Mouse (Mus musculus) forebrain, embryonic 15.5 days (tissue): ENCODE data around the gene Pold2. TPM values are rescaled to one million over a fixed set of nuclear protein-coding genes. Genes with fewer than 3 reads are reported as not detected.

Source experiments
- ATAC-seq: fragments of 200-750 bp; cut with Nextera tagmentation; replicated peaks from 2 replicates; pipeline ENCODE4 v1.8.0; 2017; ENCODE audit warnings: mild to moderate bottlenecking, moderate TSS enrichment, moderate library complexity
- H3K27ac ChIP-seq: fragments of 300-500 bp; sonication (generic); replicated peaks from 2 replicates; pipeline ENCODE4 v1.5.1; 2015; ENCODE audit warnings: mild to moderate bottlenecking, inconsistent platforms
- H3K27me3 ChIP-seq: fragments of 300-500 bp; sonication (generic); 2 replicates; pipeline ENCODE4 v1.6.1; 2015; ENCODE audit warnings: inconsistent platforms
- H3K36me3 ChIP-seq: fragments of 300-500 bp; sonication (generic); 2 replicates; pipeline ENCODE4 v1.6.1; 2015; ENCODE audit warnings: mild to moderate bottlenecking, inconsistent platforms
- H3K4me1 ChIP-seq: fragments of 300-500 bp; sonication (generic); 2 replicates; pipeline ENCODE4 v1.6.1; 2015; ENCODE audit warnings: inconsistent platforms
- H3K4me2 ChIP-seq: fragments of 300-500 bp; sonication (generic); replicated peaks from 2 replicates; pipeline ENCODE4 v1.6.1; 2015; ENCODE audit warnings: mild to moderate bottlenecking, inconsistent platforms
- H3K4me3 ChIP-seq: fragments of 300-500 bp; sonication (generic); 2 replicates; pipeline ENCODE4 v1.5.1; 2015; ENCODE audit warnings: mild to moderate bottlenecking, inconsistent platforms
- H3K9ac ChIP-seq: fragments of 300-500 bp; sonication (generic); replicated peaks from 2 replicates; pipeline ENCODE4 v1.6.1; 2015; ENCODE audit warnings: mild to moderate bottlenecking, inconsistent platforms
- H3K9me3 ChIP-seq: fragments of 300-500 bp; sonication (generic); 2 replicates; pipeline ENCODE4 v1.6.1; 2016; ENCODE audit warnings: inconsistent platforms
- WGBS: fragments of 180-500 bp; shearing (Covaris S2); methylation state at CpG from one replicate; pipeline ENCODE4 v1.1.7; 2015; ENCODE audit warnings: mixed read lengths; 5-methylcytosine and 5-hydroxymethylcytosine counted together
- polyA plus RNA-seq: library from polyadenylated mRNA; unstranded; fragments of >200 nt; fragmentation: Nextera tagmentation; extraction: Ambion mirVana; gene quantifications from 2 replicates; pipeline ENCODE4 v1.2.1, GENCODE M21; 2015

Pold2 gene
- polyA plus RNA-seq: 72.6 and 76.4 TPM in 2 replicates

- Histone ChIP-seq H3K9me3 (no peaks in the 10 kb centered on the region), H3K4me3 (peak within 1 kb of the TSS; percentile 78), H3K27me3 (no peaks in the 10 kb centered on the region), H3K4me2 (peak within 1 kb of the TSS; percentile 63), H3K9ac (peak within 1 kb of the TSS; percentile 60), H3K36me3 (peaks cover 10% of the 10 kb centered on the region; the same call in 1 of the 2 replicates), H3K27ac (peak within 1 kb of the TSS; percentile 85), H3K4me1 (peaks cover 25% of the 10 kb centered on the region)
- peak; percentile 99 for ATAC-seq
- WGBS: under 1% methylated on average over 52 of the region's 52 CpGs
These were observed at the start of gene Pold2 for GRCm38 (mm10) chr11:5877921-5878526. Pold2 (minus strand) TSS chr11:5878292.

GRCm38 (mm10) chr11:5926696-5927220, 48.7 kb upstream of the Pold2 start:
- no peaks in the 10 kb centered on the region for H3K9me3 ChIP-seq
- no peaks in the 10 kb centered on the region for H3K27me3 ChIP-seq
- H3K4me2 ChIP-seq: no peak overlapping the region
- H3K27ac ChIP-seq: no peak overlapping the region
- H3K36me3 ChIP-seq: no peaks in the 10 kb centered on the region
- no peak for ATAC-seq
- H3K4me1 ChIP-seq: no peaks in the 10 kb centered on the region
- no peak overlapping the region for H3K4me3 ChIP-seq
- no peak overlapping the region for H3K9ac ChIP-seq
- 81% methylated on average over 3 of the region's 3 CpGs for WGBS

GRCm38 (mm10) chr11:5924699-5925098, 46.6 kb upstream of the Pold2 start:
- H3K27me3 ChIP-seq: no peaks in the 10 kb centered on the region
- H3K9ac ChIP-seq: no peak overlapping the region
- no peak overlapping the region for H3K27ac ChIP-seq
- no peaks in the 10 kb centered on the region for H3K36me3 ChIP-seq
- no peaks in the 10 kb centered on the region for H3K9me3 ChIP-seq
- H3K4me1 ChIP-seq: no peaks in the 10 kb centered on the region
- 48% methylated on average over 8 of the region's 8 CpGs for WGBS
- no peak overlapping the region for H3K4me3 ChIP-seq
- no peak overlapping the region for H3K4me2 ChIP-seq
- ATAC-seq: no peak

DNA sequence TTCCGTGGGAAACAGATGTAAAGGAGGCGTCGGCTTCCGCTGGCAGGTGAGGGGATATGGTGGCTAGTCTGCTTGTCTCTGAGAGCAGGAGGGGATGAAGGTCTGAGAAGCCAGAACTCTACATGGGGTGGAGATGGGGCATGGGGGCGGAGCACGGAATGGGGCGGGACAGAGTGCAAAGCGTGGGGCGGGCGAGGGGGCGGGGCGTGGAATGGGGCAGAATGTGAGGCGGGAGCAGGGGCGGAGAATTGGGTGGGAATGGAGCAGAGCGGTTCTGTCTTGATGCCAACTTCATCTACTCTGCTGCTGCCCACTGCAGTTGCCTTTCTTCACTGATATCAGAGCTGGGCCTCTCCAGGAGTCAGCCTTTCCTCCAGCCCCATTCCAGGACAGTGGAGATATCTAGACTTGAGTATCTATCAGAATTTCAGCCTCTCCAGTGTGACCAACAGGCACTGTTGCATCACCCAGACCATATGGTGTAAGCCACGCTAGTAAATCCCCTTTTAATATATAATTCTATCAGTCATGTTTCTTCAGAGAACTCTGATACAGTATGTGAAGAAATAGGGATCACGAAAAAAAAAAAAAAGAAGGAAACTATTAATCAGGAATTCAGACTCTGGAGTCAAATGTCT, 42.4 kb upstream of the Pold2 start:
- no peak overlapping the region for H3K4me2 ChIP-seq
- ATAC-seq: no peak
- no peaks in the 10 kb centered on the region for H3K9me3 ChIP-seq
- no peaks in the 10 kb centered on the region for H3K4me1 ChIP-seq
- no peaks in the 10 kb centered on the region for H3K36me3 ChIP-seq
- no peak overlapping the region for H3K27ac ChIP-seq
- no peaks in the 10 kb centered on the region for H3K27me3 ChIP-seq
- WGBS: 38% methylated on average over 17 of the region's 17 CpGs
- no peak overlapping the region for H3K9ac ChIP-seq
- no peak overlapping the region for H3K4me3 ChIP-seq

DNA sequence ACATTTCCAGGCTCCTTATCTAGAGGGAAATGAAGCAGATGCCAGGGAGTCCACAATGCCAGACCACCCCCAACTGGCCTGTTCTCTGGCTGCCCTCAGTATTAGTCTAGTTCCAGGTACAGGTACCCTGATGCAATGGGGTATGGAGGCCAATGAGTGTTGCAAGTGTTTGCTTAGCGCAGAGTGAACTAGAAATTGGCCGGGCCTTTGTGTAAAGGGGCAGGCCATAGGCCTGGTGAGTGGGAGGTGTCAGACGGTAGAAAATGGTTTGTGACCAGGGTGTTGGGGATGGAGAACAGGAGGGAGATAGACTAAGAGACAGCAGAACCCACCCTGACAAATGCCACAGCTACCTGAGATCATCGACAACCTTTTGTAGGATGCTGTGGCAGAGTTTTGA, 41.5 kb upstream of the Pold2 start:
- Histone ChIP-seq H3K4me2 (no peak overlapping the region), H3K9ac (no peak overlapping the region), H3K4me1 (no peaks in the 10 kb centered on the region), H3K27ac (no peak overlapping the region), H3K27me3 (no peaks in the 10 kb centered on the region), H3K36me3 (no peaks in the 10 kb centered on the region), H3K9me3 (no peaks in the 10 kb centered on the region), H3K4me3 (no peak overlapping the region)
- no peak for ATAC-seq
- 93% methylated on average over 4 of the region's 4 CpGs for WGBS

GRCm38 (mm10) chr11:5918111-5918510, 40.0 kb upstream of the Pold2 start:
- no peak overlapping the region for H3K9ac ChIP-seq
- 81% methylated on average over 2 of the region's 2 CpGs for WGBS
- no peaks in the 10 kb centered on the region for H3K4me1 ChIP-seq
- no peaks in the 10 kb centered on the region for H3K9me3 ChIP-seq
- H3K4me2 ChIP-seq: no peak overlapping the region
- no peak overlapping the region for H3K4me3 ChIP-seq
- no peaks in the 10 kb centered on the region for H3K36me3 ChIP-seq
- H3K27me3 ChIP-seq: no peaks in the 10 kb centered on the region
- no peak overlapping the region for H3K27ac ChIP-seq
- no peak for ATAC-seq

GRCm38 (mm10) chr11:5916178-5916548, 38.1 kb upstream of the Pold2 start:
- Histone ChIP-seq H3K9ac (no peak overlapping the region), H3K27me3 (no peaks in the 10 kb centered on the region), H3K27ac (no peak overlapping the region), H3K4me2 (no peak overlapping the region), H3K4me1 (no peaks in the 10 kb centered on the region), H3K36me3 (no peaks in the 10 kb centered on the region), H3K9me3 (no peaks in the 10 kb centered on the region), H3K4me3 (no peak overlapping the region)
- ATAC-seq: no peak
- 77% methylated on average over 8 of the region's 8 CpGs for WGBS

DNA sequence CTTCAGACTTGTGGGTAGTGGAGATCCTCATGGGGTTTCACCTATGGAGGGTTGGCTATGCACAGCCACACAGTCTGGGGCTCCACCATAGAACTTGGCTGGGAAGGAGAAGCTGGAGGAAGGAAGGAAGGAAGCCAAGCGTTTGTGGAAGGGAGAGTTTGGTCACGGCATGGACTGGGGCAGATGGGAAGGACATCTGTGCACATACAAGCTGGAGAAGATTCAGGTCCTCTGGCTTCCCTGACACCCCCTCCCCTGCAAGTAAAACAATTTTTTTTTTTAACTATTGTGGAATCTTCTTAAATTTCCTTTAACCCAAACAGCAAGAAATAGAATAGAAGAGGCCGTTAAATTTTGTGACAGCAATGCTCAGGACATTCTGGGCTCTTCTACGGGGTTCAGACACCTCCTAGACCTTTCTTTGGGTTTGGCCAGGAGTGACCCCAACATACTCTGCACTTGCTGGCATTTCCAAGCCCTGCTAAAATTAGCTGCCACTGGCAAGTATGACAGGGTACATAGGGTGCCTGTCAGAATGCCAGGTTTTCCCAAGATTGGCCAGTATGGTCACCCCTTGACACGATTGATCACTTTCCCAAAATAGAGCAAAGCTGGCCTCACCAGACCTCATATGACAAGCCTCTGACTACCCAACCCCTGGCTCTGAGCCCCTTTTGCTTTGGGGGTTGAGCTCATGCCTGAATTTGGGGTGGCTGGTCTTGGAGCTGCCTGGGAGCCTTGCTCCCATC, 37.5 kb upstream of the Pold2 start:
- H3K4me3 ChIP-seq: no peak overlapping the region
- no peak overlapping the region for H3K9ac ChIP-seq
- no peaks in the 10 kb centered on the region for H3K27me3 ChIP-seq
- ATAC-seq: no peak
- no peaks in the 10 kb centered on the region for H3K9me3 ChIP-seq
- H3K4me2 ChIP-seq: no peak overlapping the region
- H3K36me3 ChIP-seq: no peaks in the 10 kb centered on the region
- no peaks in the 10 kb centered on the region for H3K4me1 ChIP-seq
- WGBS: 83% methylated on average over 5 of the region's 5 CpGs
- no peak overlapping the region for H3K27ac ChIP-seq

GRCm38 (mm10) chr11:5914940-5915339, 36.8 kb upstream of the Pold2 start:
- Histone ChIP-seq H3K36me3 (no peaks in the 10 kb centered on the region), H3K27me3 (no peaks in the 10 kb centered on the region), H3K9ac (no peak overlapping the region), H3K27ac (no peak overlapping the region), H3K4me1 (no peaks in the 10 kb centered on the region), H3K4me3 (no peak overlapping the region), H3K4me2 (no peak overlapping the region), H3K9me3 (no peaks in the 10 kb centered on the region)
- WGBS: 58% methylated on average over 5 of the region's 5 CpGs
- ATAC-seq: no peak

DNA sequence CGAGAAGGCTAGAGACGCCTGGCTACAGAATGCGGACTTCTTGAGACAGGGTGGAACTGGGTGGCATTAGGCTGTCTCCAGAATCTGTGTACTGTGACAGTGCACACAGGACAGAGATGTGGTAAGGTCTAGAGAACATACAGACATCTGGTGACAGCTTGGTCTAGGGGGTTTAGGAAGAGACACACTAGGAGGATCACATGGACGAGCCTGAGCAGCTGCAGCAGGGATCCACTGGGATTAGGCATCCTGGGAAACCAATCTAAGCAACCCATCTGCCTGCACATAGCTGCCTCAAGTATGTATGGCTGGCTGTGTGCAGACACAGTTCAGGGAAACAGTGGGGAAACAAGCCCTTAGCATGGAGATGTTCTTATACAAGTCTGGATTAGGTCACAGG, 35.8 kb upstream of the Pold2 start:
- H3K4me3 ChIP-seq: no peak overlapping the region
- no peak overlapping the region for H3K4me2 ChIP-seq
- no peak overlapping the region for H3K27ac ChIP-seq
- no peak overlapping the region for H3K9ac ChIP-seq
- no peak for ATAC-seq
- 83% methylated on average over 4 of the region's 4 CpGs for WGBS
- H3K4me1 ChIP-seq: no peaks in the 10 kb centered on the region
- H3K36me3 ChIP-seq: no peaks in the 10 kb centered on the region
- no peaks in the 10 kb centered on the region for H3K9me3 ChIP-seq
- no peaks in the 10 kb centered on the region for H3K27me3 ChIP-seq

- H3K9ac ChIP-seq: no peak overlapping the region
- H3K27ac ChIP-seq: no peak overlapping the region
- no peaks in the 10 kb centered on the region for H3K4me1 ChIP-seq
- ATAC-seq: no peak
- H3K4me2 ChIP-seq: no peak overlapping the region
- 71% methylated on average over 8 of the region's 8 CpGs for WGBS
- H3K9me3 ChIP-seq: no peaks in the 10 kb centered on the region
- no peaks in the 10 kb centered on the region for H3K36me3 ChIP-seq
- H3K4me3 ChIP-seq: no peak overlapping the region
- H3K27me3 ChIP-seq: no peaks in the 10 kb centered on the region
These were observed 35.2 kb upstream of the Pold2 start for GRCm38 (mm10) chr11:5913256-5913655.

DNA sequence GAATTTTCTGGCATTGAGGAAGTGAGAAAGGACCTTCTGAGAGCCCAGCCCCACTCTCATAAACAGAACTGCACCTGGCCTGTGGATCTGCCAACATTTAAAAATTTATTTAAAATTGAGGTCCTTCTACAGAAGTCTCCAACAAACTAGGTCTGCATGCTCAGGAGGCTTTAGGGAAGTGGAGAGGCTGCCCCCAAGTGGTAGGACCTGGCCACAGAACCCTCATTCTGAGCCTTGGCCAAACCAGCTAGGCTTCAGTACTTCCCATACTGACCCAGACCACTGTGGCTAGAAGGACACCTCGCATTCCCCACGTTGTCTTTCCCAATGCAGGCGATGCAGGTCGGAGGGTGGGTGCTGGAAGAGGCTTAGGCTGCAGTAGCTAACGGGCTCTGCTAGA, 34.5 kb upstream of the Pold2 start:
- Histone ChIP-seq H3K9ac (no peak overlapping the region), H3K36me3 (no peaks in the 10 kb centered on the region), H3K27ac (no peak overlapping the region), H3K4me3 (no peak overlapping the region), H3K4me2 (no peak overlapping the region), H3K9me3 (no peaks in the 10 kb centered on the region), H3K27me3 (no peaks in the 10 kb centered on the region), H3K4me1 (no peaks in the 10 kb centered on the region)
- 28% methylated on average over 5 of the region's 5 CpGs for WGBS
- ATAC-seq: no peak
